Mouse (Mus musculus): ENCODE data around the gene Dnajc11. TPM values are rescaled to one million over a fixed set of nuclear protein-coding genes. Genes with fewer than 3 reads are reported as not detected.

Dnajc11 gene
- total and polyA plus RNA-seq, 2 experiments from 2014 or later: 75.9 to 88.5 TPM

GRCm38 (mm10) chr4:151938089-151938488, 4.6 kb downstream of the Dnajc11 start:
- no peak for TF ChIP-seq CTCF (IDR thresholded peaks at IDR 0.05)
- peaks cover 7% of the 10 kb centered on the region; the same call in 1 of the 2 replicates for H3K4me1 ChIP-seq (ENCODE audit: insufficient read depth, low read length)
- no peaks in the 10 kb centered on the region for H3K27me3 ChIP-seq (ENCODE audit: insufficient read depth, low read length)
- H3K4me2 ChIP-seq (ENCODE audit: low read depth, low read length, poor library complexity, severe bottlenecking): no peak overlapping the region
- H3K9me3 ChIP-seq (ENCODE audit: low read length): no peaks in the 10 kb centered on the region
- 95% methylated on average over 3 of the region's 3 CpGs for WGBS
- no peak for ATAC-seq (ENCODE audit: low FRiP score)
- no peak overlapping the region for H3K9ac ChIP-seq (replicated peaks; ENCODE audit: low read length, poor library complexity, severe bottlenecking)
- no peak overlapping the region for H3K4me3 ChIP-seq (ENCODE audit: low read depth, low read length)
- no peak for DNase-seq (ENCODE audit: low spot score)
- H3K36me3 ChIP-seq (ENCODE audit: insufficient read depth, low read length): no peaks in the 10 kb centered on the region
- H3K27ac ChIP-seq (ENCODE audit: low read depth, low read length): no peak overlapping the region

- ATAC-seq (ENCODE audit: low FRiP score) (no peak), DNase-seq (ENCODE audit: low spot score) (no peak)
- Histone ChIP-seq H3K4me2 (ENCODE audit: low read depth, low read length, poor library complexity, severe bottlenecking) (no peak overlapping the region), H3K4me3 (ENCODE audit: low read depth, low read length) (no peak overlapping the region), H3K27me3 (ENCODE audit: insufficient read depth, low read length) (no peaks in the 10 kb centered on the region), H3K4me1 (ENCODE audit: insufficient read depth, low read length) (no peaks in the 10 kb centered on the region), H3K27ac (ENCODE audit: low read depth, low read length) (no peak overlapping the region), H3K9ac (replicated peaks; ENCODE audit: low read length, poor library complexity, severe bottlenecking) (no peak overlapping the region), H3K9me3 (ENCODE audit: low read length) (no peaks in the 10 kb centered on the region), H3K36me3 (ENCODE audit: insufficient read depth, low read length) (peaks cover under 1% of the 10 kb centered on the region)
- 90% methylated on average over 11 of the region's 11 CpGs for WGBS
- no peak for TF ChIP-seq CTCF (IDR thresholded peaks at IDR 0.05)
Observed at GRCm38 (mm10) chr4:151946211-151946610, 12.7 kb downstream of the Dnajc11 start.

- no peaks in the 10 kb centered on the region for H3K27me3 ChIP-seq (ENCODE audit: insufficient read depth, low read length)
- H3K9me3 ChIP-seq (ENCODE audit: low read length): no peaks in the 10 kb centered on the region
- DNase-seq (ENCODE audit: low spot score) (no peak), ATAC-seq (ENCODE audit: low FRiP score) (no peak)
- no peak overlapping the region for H3K9ac ChIP-seq (replicated peaks; ENCODE audit: low read length, poor library complexity, severe bottlenecking)
- no peaks in the 10 kb centered on the region for H3K4me1 ChIP-seq (ENCODE audit: insufficient read depth, low read length)
- 96% methylated on average over 14 of the region's 14 CpGs for WGBS
- peaks cover 23% of the 10 kb centered on the region for H3K36me3 ChIP-seq (ENCODE audit: insufficient read depth, low read length)
- H3K4me2 ChIP-seq (ENCODE audit: low read depth, low read length, poor library complexity, severe bottlenecking): no peak overlapping the region
- no peak overlapping the region for H3K4me3 ChIP-seq (ENCODE audit: low read depth, low read length)
- H3K27ac ChIP-seq (ENCODE audit: low read depth, low read length): no peak overlapping the region
- TF ChIP-seq CTCF (IDR thresholded peaks at IDR 0.05): no peak
Observed at GRCm38 (mm10) chr4:151948497-151949471, 15.3 kb downstream of the Dnajc11 start.

GRCm38 (mm10) chr4:151953209-151953608, 19.7 kb downstream of the Dnajc11 start:
- H3K4me1 ChIP-seq (ENCODE audit: insufficient read depth, low read length): no peaks in the 10 kb centered on the region
- no peak for TF ChIP-seq CTCF (IDR thresholded peaks at IDR 0.05)
- ATAC-seq (ENCODE audit: low FRiP score) (no peak), DNase-seq (ENCODE audit: low spot score) (no peak)
- no peak overlapping the region for H3K4me2 ChIP-seq (ENCODE audit: low read depth, low read length, poor library complexity, severe bottlenecking)
- H3K27me3 ChIP-seq (ENCODE audit: insufficient read depth, low read length): no peaks in the 10 kb centered on the region
- no peak overlapping the region for H3K27ac ChIP-seq (ENCODE audit: low read depth, low read length)
- no peak overlapping the region for H3K4me3 ChIP-seq (ENCODE audit: low read depth, low read length)
- H3K9ac ChIP-seq (replicated peaks; ENCODE audit: low read length, poor library complexity, severe bottlenecking): no peak overlapping the region
- 91% methylated on average over 6 of the region's 6 CpGs for WGBS
- H3K9me3 ChIP-seq (ENCODE audit: low read length): no peaks in the 10 kb centered on the region
- H3K36me3 ChIP-seq (ENCODE audit: insufficient read depth, low read length): peaks cover 51% of the 10 kb centered on the region

- no peak for TF ChIP-seq CTCF (IDR thresholded peaks at IDR 0.05)
- WGBS: 100% methylated on average over 1 of the region's 1 CpGs
- DNase-seq (ENCODE audit: low spot score): no peak
- Histone ChIP-seq H3K9ac (replicated peaks; ENCODE audit: low read length, poor library complexity, severe bottlenecking) (no peak overlapping the region), H3K4me2 (ENCODE audit: low read depth, low read length, poor library complexity, severe bottlenecking) (no peak overlapping the region), H3K4me3 (ENCODE audit: low read depth, low read length) (no peak overlapping the region), H3K9me3 (ENCODE audit: low read length) (no peaks in the 10 kb centered on the region), H3K4me1 (ENCODE audit: insufficient read depth, low read length) (no peaks in the 10 kb centered on the region), H3K27me3 (ENCODE audit: insufficient read depth, low read length) (no peaks in the 10 kb centered on the region), H3K36me3 (ENCODE audit: insufficient read depth, low read length) (peaks cover 66% of the 10 kb centered on the region), H3K27ac (ENCODE audit: low read depth, low read length) (no peak overlapping the region)
- ATAC-seq (ENCODE audit: low FRiP score): no peak
Observed at GRCm38 (mm10) chr4:151955791-151956190, 22.3 kb downstream of the Dnajc11 start.

GRCm38 (mm10) chr4:151957584-151958315, 24.3 kb downstream of the Dnajc11 start:
- 92% methylated on average over 9 of the region's 9 CpGs for WGBS
- H3K9me3 ChIP-seq (ENCODE audit: low read length): no peaks in the 10 kb centered on the region
- DNase-seq (ENCODE audit: low spot score): no peak

More at GRCm38 (mm10) chr4:151957584-151958315, 24.3 kb downstream of the Dnajc11 start:
- Histone ChIP-seq H3K27me3 (ENCODE audit: insufficient read depth, low read length) (no peaks in the 10 kb centered on the region), H3K27ac (ENCODE audit: low read depth, low read length) (no peak overlapping the region), H3K9ac (replicated peaks; ENCODE audit: low read length, poor library complexity, severe bottlenecking) (no peak overlapping the region), H3K4me2 (ENCODE audit: low read depth, low read length, poor library complexity, severe bottlenecking) (no peak overlapping the region), H3K4me3 (ENCODE audit: low read depth, low read length) (no peak overlapping the region), H3K36me3 (ENCODE audit: insufficient read depth, low read length) (peaks cover 59% of the 10 kb centered on the region), H3K4me1 (ENCODE audit: insufficient read depth, low read length) (no peaks in the 10 kb centered on the region)
- ATAC-seq (ENCODE audit: low FRiP score): no peak
- TF ChIP-seq CTCF (IDR thresholded peaks at IDR 0.05): no peak
